Mouse (Mus musculus) intestine, postnatal 0 days (tissue): ENCODE results near the gene Sdad1. TPM values are rescaled to one million over a fixed set of nuclear protein-coding genes. Genes with fewer than 3 reads are reported as not detected.

Experiments
- ATAC-seq: fragments of 200-750 bp; cut with Nextera tagmentation; 2 replicates; pipeline ENCODE4 v1.8.0; 2017; ENCODE audit warnings: mild to moderate bottlenecking, moderate TSS enrichment, moderate library complexity
- H3K27ac ChIP-seq: fragments of 300-500 bp; sonication (generic); 2 replicates; pipeline ENCODE4 v1.5.1; 2014; ENCODE audit warnings: mild to moderate bottlenecking, low read depth, low read length, moderate library complexity
- H3K27me3 ChIP-seq: fragments of 300-500 bp; sonication (generic); replicated peaks from 2 replicates; pipeline ENCODE4 v1.6.1; 2014; ENCODE audit warnings: low read length, mixed read lengths; ENCODE audit not compliant: control insufficient read depth, insufficient read depth
- H3K36me3 ChIP-seq: fragments of 300-500 bp; sonication (generic); 2 replicates; pipeline ENCODE4 v1.6.1; 2014; ENCODE audit warnings: mild to moderate bottlenecking, moderate library complexity; ENCODE audit not compliant: control insufficient read depth, insufficient read depth
- H3K4me1 ChIP-seq: fragments of 300-500 bp; sonication (generic); replicated peaks from 2 replicates; pipeline ENCODE4 v1.6.1; 2014; ENCODE audit warnings: antibody characterized with exemption, low read length, mixed read lengths; ENCODE audit not compliant: control insufficient read depth, insufficient read depth
- H3K4me2 ChIP-seq: fragments of 300-500 bp; sonication (generic); replicated peaks from 2 replicates; pipeline ENCODE4 v1.6.1; 2014; ENCODE audit warnings: low read depth, mild to moderate bottlenecking, moderate library complexity
- H3K4me3 ChIP-seq: fragments of 300-500 bp; sonication (generic); 2 replicates; pipeline ENCODE4 v1.5.1; 2014; ENCODE audit warnings: low read depth, low read length
- H3K9ac ChIP-seq: fragments of 300-500 bp; sonication (generic); 2 replicates; pipeline ENCODE4 v1.6.1; 2014; ENCODE audit warnings: mild to moderate bottlenecking, low read depth, low read length
- H3K9me3 ChIP-seq: fragments of 300-500 bp; sonication (generic); 2 replicates; pipeline ENCODE4 v1.6.1; 2016; ENCODE audit warnings: mixed run types; ENCODE audit not compliant: control insufficient read depth
- CTCF ChIP-seq: sonication (generic); IDR thresholded peaks from 2 replicates; pipeline ENCODE4 v1.5.1; 2016; ENCODE audit warnings: low read depth, mild to moderate bottlenecking, control low read depth, antibody characterized with exemption, moderate library complexity
- WGBS: fragments of 180-500 bp; shearing (Covaris S2); extraction: QIAGEN DNeasy Blood & Tissue Kit; methylation state at CpG from one replicate; pipeline ENCODE4 v1.1.7; 2014; 5-methylcytosine and 5-hydroxymethylcytosine counted together
- polyA plus RNA-seq: library from polyadenylated mRNA; unstranded; fragments of >200 nt; fragmentation: Nextera tagmentation; extraction: Ambion mirVana; gene quantifications from 2 replicates; pipeline ENCODE4 v1.2.1, GENCODE M21; 2015

The Sdad1 gene
- polyA plus RNA-seq, 1 experiment from 2014 or later: 15.8 TPM

- Histone ChIP-seq H3K36me3 (no peaks in the 10 kb centered on the region), H3K4me2 (peak overlapping the region; percentile 21; the same call in 1 of the 2 replicates), H3K27me3 (no peaks in the 10 kb centered on the region), H3K4me1 (no peaks in the 10 kb centered on the region), H3K27ac (no peak overlapping the region), H3K9ac (no peak overlapping the region), H3K9me3 (no peaks in the 10 kb centered on the region), H3K4me3 (no peak overlapping the region)
- 47% methylated on average over 29 of the region's 29 CpGs for WGBS
- peak; percentile 94 for TF ChIP-seq CTCF
- ATAC-seq: peak; percentile 53
These were observed 70.7 kb downstream of the Sdad1 start for GRCm38 (mm10) chr5:92239333-92240232.

GRCm38 (mm10) chr5:92234939-92235557 lies 75.2 kb downstream of the Sdad1 start:
- H3K4me3 ChIP-seq: no peak overlapping the region
- H3K4me1 ChIP-seq: no peaks in the 10 kb centered on the region
- H3K27me3 ChIP-seq: no peaks in the 10 kb centered on the region
- 16% methylated on average over 5 of the region's 5 CpGs for WGBS
- no peak for TF ChIP-seq CTCF
- H3K36me3 ChIP-seq: no peaks in the 10 kb centered on the region
- H3K27ac ChIP-seq: peak overlapping the region; percentile 30; the same call in 1 of the 2 replicates
- no peaks in the 10 kb centered on the region for H3K9me3 ChIP-seq
- ATAC-seq: no peak
- no peak overlapping the region for H3K9ac ChIP-seq
- H3K4me2 ChIP-seq: peak overlapping the region; percentile 35

Other genes with a start within 250 kb of the Sdad1 start
- gene G3bp2, start 226.8 kb downstream of the Sdad1 start, polyA plus RNA-seq: 121 and 132 TPM in 2 replicates
- 61.5 and 68.8 TPM in 2 replicates for gene Uso1, start 172.5 kb downstream of the Sdad1 start, polyA plus RNA-seq
- not detected in 2 replicates for gene U90926, start 95.1 kb downstream of the Sdad1 start, polyA plus RNA-seq
- 0.16 and 0.27 TPM in 2 replicates for gene Ppef2, start 54.2 kb downstream of the Sdad1 start, polyA plus RNA-seq
- gene Naaa, start 32.3 kb downstream of the Sdad1 start, polyA plus RNA-seq: 19.8 and 22.4 TPM in 2 replicates
- gene Cxcl9, start 17.6 kb upstream of the Sdad1 start, polyA plus RNA-seq: 0.05 and 0.18 TPM in 2 replicates
- gene Art3, start 21.3 kb upstream of the Sdad1 start, polyA plus RNA-seq: 12.7 and 13.5 TPM in 2 replicates
- gene Cxcl10, start 38.4 kb upstream of the Sdad1 start, polyA plus RNA-seq: 2.0 and 2.2 TPM in 2 replicates
- 16.4 and 18.4 TPM in 2 replicates for gene Nup54, start 124.7 kb upstream of the Sdad1 start, polyA plus RNA-seq
- gene Scarb2, start 196.4 kb upstream of the Sdad1 start, polyA plus RNA-seq: 18.0 and 19.7 TPM in 2 replicates
- not detected in 2 replicates for gene Fam47e, start 244.6 kb upstream of the Sdad1 start, polyA plus RNA-seq